Mouse (Mus musculus) heart, embryonic 14.5 days (tissue): ENCODE measurements around the gene Gpc2. TPM values are rescaled to one million over a fixed set of nuclear protein-coding genes. Genes with fewer than 3 reads are reported as not detected.

Experiments used
- ATAC-seq: fragments of 200-750 bp; cut with Nextera tagmentation; 2 replicates; pipeline ENCODE4 v1.8.0; 2017; ENCODE audit warnings: low read depth, moderate TSS enrichment; ENCODE audit not compliant: insufficient number of reproducible peaks, insufficient read depth, low FRiP score
- H3K27ac ChIP-seq, 2 experiments: fragments of 200-500 bp in 1 of 2; fragments of 300-500 bp in 1 of 2; sonication (generic) in 1 of 2; replicated peaks in 1 of 2; 2 replicates each; pipeline ENCODE4 v1.5.1; 2012 to 2014; ENCODE audit warnings: low read depth in 2 of 2, low read length in 2 of 2, control low read depth in 1 of 2, mild to moderate bottlenecking in 1 of 2, mixed read lengths in 1 of 2; ENCODE audit not compliant: control insufficient read depth in 1 of 2, insufficient read depth in 1 of 2
- H3K27me3 ChIP-seq: fragments of 300-500 bp; sonication (generic); 2 replicates; pipeline ENCODE4 v1.6.1; 2014; ENCODE audit warnings: mild to moderate bottlenecking, low read length, control low read depth; ENCODE audit not compliant: control insufficient read depth, insufficient read depth
- H3K36me3 ChIP-seq: fragments of 300-500 bp; sonication (generic); 2 replicates; pipeline ENCODE4 v1.6.1; 2014; ENCODE audit warnings: mild to moderate bottlenecking, control low read depth, low read length, mixed read lengths; ENCODE audit not compliant: control insufficient read depth, insufficient read depth
- H3K4me1 ChIP-seq, 2 experiments: fragments of 200-500 bp in 1 of 2; fragments of 300-500 bp in 1 of 2; sonication (generic) in 1 of 2; 2 replicates each; pipeline ENCODE4 v1.6.1; 2012 to 2014; ENCODE audit warnings: low read length in 2 of 2, control low read depth in 1 of 2, mixed read lengths in 1 of 2; ENCODE audit not compliant: control insufficient read depth in 2 of 2, insufficient read depth in 2 of 2
- H3K4me2 ChIP-seq: fragments of 300-500 bp; sonication (generic); 2 replicates; pipeline ENCODE4 v1.6.1; 2014; ENCODE audit warnings: mild to moderate bottlenecking, low read length
- H3K4me3 ChIP-seq, 2 experiments: fragments of 200-500 bp in 1 of 2; fragments of 300-500 bp in 1 of 2; sonication (generic) in 1 of 2; 2 replicates each; pipeline ENCODE4 v1.5.1; 2012 to 2014; ENCODE audit warnings: low read length in 2 of 2, mild to moderate bottlenecking in 2 of 2, control low read depth in 1 of 2, low read depth in 1 of 2, moderate library complexity in 1 of 2; ENCODE audit not compliant: control insufficient read depth in 1 of 2, insufficient read depth in 1 of 2
- H3K9ac ChIP-seq: fragments of 300-500 bp; sonication (generic); 2 replicates; pipeline ENCODE4 v1.6.1; 2014; ENCODE audit warnings: mild to moderate bottlenecking, low read length
- H3K9me3 ChIP-seq: fragments of 300-500 bp; sonication (generic); 2 replicates; pipeline ENCODE4 v1.6.1; 2016; ENCODE audit warnings: low read length, control low read depth; ENCODE audit not compliant: control insufficient read depth
- WGBS: fragments of 180-500 bp; shearing (Covaris S2); extraction: QIAGEN DNeasy Blood & Tissue Kit; methylation state at CpG from one replicate; pipeline ENCODE4 v1.1.7; 2014; 5-methylcytosine and 5-hydroxymethylcytosine counted together
- polyA plus RNA-seq: library from polyadenylated mRNA; unstranded; fragments of >200 nt; fragmentation: Nextera tagmentation; extraction: Ambion mirVana; gene quantifications from 2 replicates; pipeline ENCODE4 v1.2.1, GENCODE M21; 2014

Gpc2 gene
- polyA plus RNA-seq, 1 experiment from 2014 or later = 1.3 TPM

DNA sequence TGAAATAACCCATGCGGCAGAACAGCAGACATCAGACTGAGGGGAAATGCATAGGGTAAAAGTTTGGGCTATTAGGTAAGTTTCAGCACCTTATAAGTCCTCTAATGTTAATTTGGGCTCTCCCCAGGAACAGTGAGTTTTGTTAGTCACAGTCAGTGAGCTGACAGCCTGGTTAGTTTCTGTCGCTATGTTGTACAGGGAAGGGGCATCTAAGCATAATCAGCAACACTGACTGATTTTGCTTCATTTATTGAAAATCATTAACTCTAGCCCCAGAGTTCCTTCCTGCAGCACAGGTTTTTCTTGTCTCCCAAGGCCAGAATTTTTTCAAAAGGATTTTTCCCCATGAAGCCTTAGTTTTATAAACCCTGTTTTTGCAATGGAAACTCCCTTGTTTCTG lies 46.0 kb downstream of the Gpc2 start:
- WGBS = 71% methylated on average over 2 of the region's 2 CpGs
- Histone ChIP-seq H3K27ac (no peak overlapping the region), H3K4me1 (no peaks in the 10 kb centered on the region), H3K9ac (no peak overlapping the region), H3K36me3 (no peaks in the 10 kb centered on the region), H3K4me3 (no peak overlapping the region), H3K4me2 (no peak overlapping the region), H3K27me3 (no peaks in the 10 kb centered on the region), H3K9me3 (no peaks in the 10 kb centered on the region)
- no peak for ATAC-seq

- Histone ChIP-seq H3K9ac (no peak overlapping the region), H3K4me1 (no peaks in the 10 kb centered on the region), H3K36me3 (no peaks in the 10 kb centered on the region), H3K4me3 (no peak overlapping the region), H3K27me3 (no peaks in the 10 kb centered on the region), H3K4me2 (no peak overlapping the region), H3K9me3 (no peaks in the 10 kb centered on the region), H3K27ac (no peak overlapping the region)
- WGBS = 80% methylated on average over 3 of the region's 3 CpGs
- ATAC-seq = no peak
Measured at GRCm38 (mm10) chr5:138229511-138229910, 50.3 kb downstream of the Gpc2 start.

DNA sequence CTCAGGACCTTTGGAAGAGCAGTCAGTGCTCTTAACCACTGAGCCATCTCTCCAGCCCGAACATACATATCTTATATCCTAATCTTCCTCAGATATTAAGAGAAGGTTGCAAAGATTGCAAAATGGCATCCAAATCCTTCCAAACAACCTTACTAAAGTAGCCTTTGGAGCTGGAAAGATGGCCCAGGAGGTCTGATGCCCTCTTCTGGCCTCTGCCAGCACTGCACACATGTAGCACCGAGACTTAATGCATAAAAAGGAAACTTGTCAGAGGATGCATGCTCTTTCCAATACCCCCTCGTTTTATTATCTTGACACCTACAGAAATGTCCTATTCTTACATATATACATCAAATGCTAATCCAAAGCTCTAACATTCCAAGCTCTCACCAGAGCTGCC lies 51.8 kb downstream of the Gpc2 start:
- H3K27me3 ChIP-seq = no peaks in the 10 kb centered on the region
- H3K36me3 ChIP-seq = no peaks in the 10 kb centered on the region
- WGBS = 43% methylated on average over 3 of the region's 3 CpGs
- no peaks in the 10 kb centered on the region for H3K4me1 ChIP-seq
- H3K9me3 ChIP-seq = no peaks in the 10 kb centered on the region
- H3K4me3 ChIP-seq = no peak overlapping the region
- ATAC-seq = no peak
- no peak overlapping the region for H3K4me2 ChIP-seq
- H3K27ac ChIP-seq = no peak overlapping the region
- no peak overlapping the region for H3K9ac ChIP-seq

DNA sequence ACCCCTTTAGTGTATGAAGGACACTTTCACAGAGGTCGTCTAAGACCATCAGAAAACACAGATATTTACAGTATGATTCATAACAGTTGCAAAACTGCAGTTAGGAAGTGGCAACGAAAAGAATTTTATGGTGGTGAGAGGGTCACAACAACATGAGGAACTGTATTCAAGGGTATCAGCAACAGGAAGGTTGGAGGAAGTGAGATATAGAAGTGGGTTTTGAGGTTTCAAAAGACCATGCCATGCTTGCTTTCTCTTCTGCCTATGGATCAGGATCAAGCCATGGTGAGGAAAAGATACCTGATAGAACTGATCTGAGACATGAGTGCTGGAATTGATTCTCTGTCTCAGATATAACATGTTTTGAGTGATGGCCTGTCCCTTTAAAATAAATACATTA lies 52.4 kb downstream of the Gpc2 start:
- WGBS = 43% methylated on average over 2 of the region's 2 CpGs
- H3K4me1 ChIP-seq = no peaks in the 10 kb centered on the region
- no peaks in the 10 kb centered on the region for H3K36me3 ChIP-seq
- no peak overlapping the region for H3K4me3 ChIP-seq
- H3K4me2 ChIP-seq = no peak overlapping the region
- no peaks in the 10 kb centered on the region for H3K9me3 ChIP-seq
- no peak overlapping the region for H3K27ac ChIP-seq
- no peaks in the 10 kb centered on the region for H3K27me3 ChIP-seq
- no peak overlapping the region for H3K9ac ChIP-seq
- no peak for ATAC-seq

GRCm38 (mm10) chr5:138226491-138226890 lies 53.3 kb downstream of the Gpc2 start:
- ATAC-seq = no peak
- Histone ChIP-seq H3K4me2 (no peak overlapping the region), H3K4me3 (no peak overlapping the region), H3K36me3 (no peaks in the 10 kb centered on the region), H3K27ac (no peak overlapping the region), H3K9ac (no peak overlapping the region), H3K27me3 (no peaks in the 10 kb centered on the region), H3K9me3 (no peaks in the 10 kb centered on the region), H3K4me1 (no peaks in the 10 kb centered on the region)
- WGBS = 66% methylated on average over 4 of the region's 4 CpGs

DNA sequence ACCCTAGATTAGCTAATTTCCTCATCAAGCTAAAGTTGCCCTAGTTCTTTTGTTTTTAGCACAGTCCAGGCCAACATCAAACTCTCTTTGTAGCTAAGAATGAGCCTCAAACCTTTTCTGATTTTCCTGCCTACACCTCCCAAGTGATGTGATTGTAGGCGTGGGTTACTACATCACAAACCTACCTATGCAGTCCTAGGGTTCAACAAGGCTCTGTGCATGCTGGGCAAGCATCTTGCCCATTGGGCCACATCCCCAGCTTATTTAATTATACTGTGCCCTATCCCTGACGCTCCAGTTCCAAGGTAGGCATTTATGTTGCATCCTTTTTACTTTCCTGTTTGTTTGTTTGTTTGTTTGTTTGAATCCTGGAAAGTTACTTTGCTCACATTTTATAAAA lies 54.1 kb downstream of the Gpc2 start, which contains the start of gene Nxpe5:
Gene Nxpe5, plus strand, starts transcription at position 199 of the 400 bp plus-strand sequence.
- Histone ChIP-seq H3K4me3 (no peak within 1 kb of the TSS), H3K9me3 (no peaks in the 10 kb centered on the region), H3K4me1 (no peaks in the 10 kb centered on the region), H3K27ac (no peak within 1 kb of the TSS), H3K9ac (no peak within 1 kb of the TSS), H3K27me3 (no peaks in the 10 kb centered on the region), H3K36me3 (no peaks in the 10 kb centered on the region), H3K4me2 (no peak within 1 kb of the TSS)
- ATAC-seq = no peak
- WGBS = 51% methylated on average over 2 of the region's 2 CpGs

Other genes with a start within 250 kb of the Gpc2 start
- gene Smok3c, start 226.8 kb downstream of the Gpc2 start, polyA plus RNA-seq = not detected in 2 replicates
- gene Zkscan1, start 194.9 kb downstream of the Gpc2 start, polyA plus RNA-seq = 13.3 and 13.8 TPM in 2 replicates
- 40.0 and 40.4 TPM in 2 replicates for gene Zscan21, start 163.1 kb downstream of the Gpc2 start, polyA plus RNA-seq
- 10.3 and 10.4 TPM in 2 replicates for gene Zfp113, start 124.3 kb downstream of the Gpc2 start, polyA plus RNA-seq
- 242 and 254 TPM in 2 replicates for gene Cops6, start 118.9 kb downstream of the Gpc2 start, polyA plus RNA-seq
- 9.4 and 9.6 TPM in 2 replicates for gene Ap4m1, start 108.0 kb downstream of the Gpc2 start, polyA plus RNA-seq
- gene Mcm7, start 107.6 kb downstream of the Gpc2 start, polyA plus RNA-seq = 89.0 and 102 TPM in 2 replicates
- 65.2 and 66.0 TPM in 2 replicates for gene Taf6, start 92.6 kb downstream of the Gpc2 start, polyA plus RNA-seq
- 18.5 and 22.8 TPM in 2 replicates for gene Cnpy4, start 92.5 kb downstream of the Gpc2 start, polyA plus RNA-seq
- 6.1 and 6.5 TPM in 2 replicates for gene Mblac1, start 85.7 kb downstream of the Gpc2 start, polyA plus RNA-seq
- gene Nxpe5, start 54.1 kb downstream of the Gpc2 start, polyA plus RNA-seq = not detected in 2 replicates
- 80.5 and 93.6 TPM in 2 replicates for gene Lamtor4, start 24.5 kb downstream of the Gpc2 start, polyA plus RNA-seq
- 2.9 and 3.3 TPM in 2 replicates for gene BC037034, start 16.0 kb downstream of the Gpc2 start, polyA plus RNA-seq
- gene Gal3st4, start 7.2 kb downstream of the Gpc2 start, polyA plus RNA-seq = 0.57 and 0.75 TPM in 2 replicates
- 0.05 TPM in 1 of 2 replicates, not detected in the other for gene Gm43720, start within 50 bp of the Gpc2 start, polyA plus RNA-seq
- gene Stag3, start 235 bp upstream of the Gpc2 start, polyA plus RNA-seq = 2.0 and 2.1 TPM in 2 replicates
- gene Pvrig, start 62.0 kb upstream of the Gpc2 start, polyA plus RNA-seq = 0.26 TPM in 1 of 2 replicates, not detected in the other
- 23.8 and 24.9 TPM in 2 replicates for gene Zfp157, start 161.5 kb upstream of the Gpc2 start, polyA plus RNA-seq